Mouse (Mus musculus): Measurements from ENCODE around the gene Entpd4b. TPM values are rescaled to one million over a fixed set of nuclear protein-coding genes. Genes with fewer than 3 reads are reported as not detected.
"Not testable (repeated sequence)": the region's sequence is repeated elsewhere in the genome, so short reads cannot be mapped to it uniquely, and the experiment has no call there.

Gene Entpd4b
- 22.4 TPM in 2 replicates for polyA plus RNA-seq (2012; rRNA removed)

GRCm38 (mm10) chr14:69555110-69555831, at the start of gene Entpd4b:
Entpd4b (plus strand) TSS chr14:69555424.
- not testable (repeated sequence) for H3K4me3 ChIP-seq (ENCODE audit: insufficient read depth, low read length); H3K4me1 ChIP-seq (ENCODE audit: control insufficient read depth, insufficient read depth, low read length)

GRCm38 (mm10) chr14:69507000-69507399, 48.2 kb upstream of the Entpd4b start:
- not testable (repeated sequence) for H3K4me3 ChIP-seq (ENCODE audit: insufficient read depth, low read length); H3K4me1 ChIP-seq (ENCODE audit: control insufficient read depth, insufficient read depth, low read length); H3K27ac ChIP-seq (ENCODE audit: insufficient read depth, low read length)

More at GRCm38 (mm10) chr14:69555110-69555831, at the start of gene Entpd4b:
- H3K27ac ChIP-seq (ENCODE audit: insufficient read depth, low read length), result not testable (repeated sequence)

- H3K4me3 ChIP-seq (ENCODE audit: insufficient read depth, low read length); H3K4me1 ChIP-seq (ENCODE audit: control insufficient read depth, insufficient read depth, low read length); H3K27ac ChIP-seq (ENCODE audit: insufficient read depth, low read length): not testable (repeated sequence)
These were observed 42.8 kb upstream of the Entpd4b start, which contains the start of gene Gm27179 for GRCm38 (mm10) chr14:69512449-69512848. Gm27179 (minus strand) TSS chr14:69512549.

GRCm38 (mm10) chr14:69520810-69521209, 34.4 kb upstream of the Entpd4b start:
- not testable (repeated sequence) for H3K27ac ChIP-seq (ENCODE audit: insufficient read depth, low read length); H3K4me1 ChIP-seq (ENCODE audit: control insufficient read depth, insufficient read depth, low read length)

GRCm38 (mm10) chr14:69523001-69523400, 32.2 kb upstream of the Entpd4b start:
- H3K4me1 ChIP-seq (ENCODE audit: control insufficient read depth, insufficient read depth, low read length); H3K4me3 ChIP-seq (ENCODE audit: insufficient read depth, low read length); H3K27ac ChIP-seq (ENCODE audit: insufficient read depth, low read length): not testable (repeated sequence)

More at GRCm38 (mm10) chr14:69520810-69521209, 34.4 kb upstream of the Entpd4b start:
- H3K4me3 ChIP-seq (ENCODE audit: insufficient read depth, low read length), result not testable (repeated sequence)

GRCm38 (mm10) chr14:69526202-69526601, 29.0 kb upstream of the Entpd4b start:
- H3K27ac ChIP-seq (ENCODE audit: insufficient read depth, low read length); H3K4me3 ChIP-seq (ENCODE audit: insufficient read depth, low read length); H3K4me1 ChIP-seq (ENCODE audit: control insufficient read depth, insufficient read depth, low read length): not testable (repeated sequence)

GRCm38 (mm10) chr14:69536539-69536938, 18.7 kb upstream of the Entpd4b start:
- not testable (repeated sequence) for H3K27ac ChIP-seq (ENCODE audit: insufficient read depth, low read length); H3K4me1 ChIP-seq (ENCODE audit: control insufficient read depth, insufficient read depth, low read length); H3K4me3 ChIP-seq (ENCODE audit: insufficient read depth, low read length)

- H3K4me1 ChIP-seq (ENCODE audit: control insufficient read depth, insufficient read depth, low read length); H3K4me3 ChIP-seq (ENCODE audit: insufficient read depth, low read length); H3K27ac ChIP-seq (ENCODE audit: insufficient read depth, low read length): not testable (repeated sequence)
These were observed 15.1 kb upstream of the Entpd4b start for GRCm38 (mm10) chr14:69540113-69540512.

- H3K4me3 ChIP-seq (ENCODE audit: insufficient read depth, low read length); H3K27ac ChIP-seq (ENCODE audit: insufficient read depth, low read length); H3K4me1 ChIP-seq (ENCODE audit: control insufficient read depth, insufficient read depth, low read length): not testable (repeated sequence)
These were observed 12.5 kb upstream of the Entpd4b start for GRCm38 (mm10) chr14:69542695-69543094.

GRCm38 (mm10) chr14:69544033-69544432, 11.2 kb upstream of the Entpd4b start:
- H3K4me1 ChIP-seq (ENCODE audit: control insufficient read depth, insufficient read depth, low read length); H3K27ac ChIP-seq (ENCODE audit: insufficient read depth, low read length); H3K4me3 ChIP-seq (ENCODE audit: insufficient read depth, low read length): not testable (repeated sequence)

- not testable (repeated sequence) for H3K4me1 ChIP-seq (ENCODE audit: control insufficient read depth, insufficient read depth, low read length); H3K4me3 ChIP-seq (ENCODE audit: insufficient read depth, low read length); H3K27ac ChIP-seq (ENCODE audit: insufficient read depth, low read length)
These were observed 10.2 kb upstream of the Entpd4b start for GRCm38 (mm10) chr14:69545052-69545451.

GRCm38 (mm10) chr14:69547310-69547709, 7.9 kb upstream of the Entpd4b start:
- H3K27ac ChIP-seq (ENCODE audit: insufficient read depth, low read length); H3K4me3 ChIP-seq (ENCODE audit: insufficient read depth, low read length); H3K4me1 ChIP-seq (ENCODE audit: control insufficient read depth, insufficient read depth, low read length): not testable (repeated sequence)

GRCm38 (mm10) chr14:69556820-69557219, 1.6 kb downstream of the Entpd4b start:
- not testable (repeated sequence) for H3K4me1 ChIP-seq (ENCODE audit: control insufficient read depth, insufficient read depth, low read length); H3K27ac ChIP-seq (ENCODE audit: insufficient read depth, low read length)

GRCm38 (mm10) chr14:69557550-69557949, 2.3 kb downstream of the Entpd4b start:
- H3K4me1 ChIP-seq (ENCODE audit: control insufficient read depth, insufficient read depth, low read length); H3K4me3 ChIP-seq (ENCODE audit: insufficient read depth, low read length): not testable (repeated sequence)

More at GRCm38 (mm10) chr14:69556820-69557219, 1.6 kb downstream of the Entpd4b start:
- not testable (repeated sequence) for H3K4me3 ChIP-seq (ENCODE audit: insufficient read depth, low read length)

More at GRCm38 (mm10) chr14:69557550-69557949, 2.3 kb downstream of the Entpd4b start:
- not testable (repeated sequence) for H3K27ac ChIP-seq (ENCODE audit: insufficient read depth, low read length)
